Mouse (Mus musculus): ENCODE data around the gene Actr8.

Gene Actr8

GRCm38 (mm10) chr14:29994976-29995375, 16.8 kb downstream of the Actr8 start:
- in situ Hi-C loops (cut with MseI, MboI) = no loop called here

- in situ Hi-C loops (cut with MseI, MboI) = no loop called here
Measured at GRCm38 (mm10) chr14:29996000-29996751, 18.0 kb downstream of the Actr8 start.

GRCm38 (mm10) chr14:29997345-29997744, 19.2 kb downstream of the Actr8 start:
- in situ Hi-C loops (cut with MseI, MboI) = no loop called here

GRCm38 (mm10) chr14:29998747-29999474, 20.8 kb downstream of the Actr8 start:
- in situ Hi-C loops (cut with MseI, MboI) = no loop called here

- in situ Hi-C loops (cut with MseI, MboI) = no loop called here
Measured at GRCm38 (mm10) chr14:29999475-29999811, 21.3 kb downstream of the Actr8 start.

GRCm38 (mm10) chr14:30008733-30009575, 30.8 kb downstream of the Actr8 start, which contains the start of the genes Il17rb and Chdh:
Il17rb (minus strand) TSS chr14:30008896.
Chdh (plus strand) TSS chr14:30009023.
- in situ Hi-C loops (cut with MseI, MboI) = no loop called here

- in situ Hi-C loops (cut with MseI, MboI) = no loop called here
Measured at GRCm38 (mm10) chr14:30009864-30010560, 31.9 kb downstream of the Actr8 start.

- in situ Hi-C loops (cut with MseI, MboI) = no loop called here
Measured at GRCm38 (mm10) chr14:30011886-30012560, 33.9 kb downstream of the Actr8 start.

- in situ Hi-C loops (cut with MseI, MboI) = no loop called here
Measured at GRCm38 (mm10) chr14:30014487-30014886, 36.4 kb downstream of the Actr8 start.

GRCm38 (mm10) chr14:30015008-30015407, 36.9 kb downstream of the Actr8 start:
- in situ Hi-C loops (cut with MseI, MboI) = no loop called here

- in situ Hi-C loops (cut with MseI, MboI) = no loop called here
Measured at GRCm38 (mm10) chr14:30016666-30017065, 38.5 kb downstream of the Actr8 start.

GRCm38 (mm10) chr14:30017794-30018462, 39.8 kb downstream of the Actr8 start:
- in situ Hi-C loops (cut with MseI, MboI) = no loop called here

GRCm38 (mm10) chr14:30018463-30018801, 40.3 kb downstream of the Actr8 start:
- in situ Hi-C loops (cut with MseI, MboI) = no loop called here

- in situ Hi-C loops (cut with MseI, MboI) = no loop called here
Measured at GRCm38 (mm10) chr14:30018846-30019245, 40.7 kb downstream of the Actr8 start.

GRCm38 (mm10) chr14:30019375-30019774, 41.2 kb downstream of the Actr8 start:
- in situ Hi-C loops (cut with MseI, MboI) = no loop called here

GRCm38 (mm10) chr14:30019792-30020575, 41.8 kb downstream of the Actr8 start:
- in situ Hi-C loops (cut with MseI, MboI) = no loop called here

GRCm38 (mm10) chr14:30022471-30022870, 44.3 kb downstream of the Actr8 start:
- in situ Hi-C loops (cut with MseI, MboI) = no loop called here

- in situ Hi-C loops (cut with MseI, MboI) = no loop called here
Measured at GRCm38 (mm10) chr14:30024387-30024786, 46.2 kb downstream of the Actr8 start.

GRCm38 (mm10) chr14:30027378-30027777, 49.2 kb downstream of the Actr8 start:
- in situ Hi-C loops (cut with MseI, MboI) = no loop called here

GRCm38 (mm10) chr14:30033405-30033804, 55.3 kb downstream of the Actr8 start:
- in situ Hi-C loops (cut with MseI, MboI) = no loop called here
